Mouse (Mus musculus) spleen, postnatal 4 days (tissue): ENCODE data around the gene Spata25.
"Not testable (repeated sequence)": the region's sequence is repeated elsewhere in the genome, so short reads cannot be mapped to it uniquely, and the experiment has no call there.

Experiments
- DNase-seq, 2 experiments: peaks; one replicate each; pipeline ENCODE4 v3.0.0; 2022; ENCODE audit warnings: low spot score in 2 of 2

Spata25 gene

DNA sequence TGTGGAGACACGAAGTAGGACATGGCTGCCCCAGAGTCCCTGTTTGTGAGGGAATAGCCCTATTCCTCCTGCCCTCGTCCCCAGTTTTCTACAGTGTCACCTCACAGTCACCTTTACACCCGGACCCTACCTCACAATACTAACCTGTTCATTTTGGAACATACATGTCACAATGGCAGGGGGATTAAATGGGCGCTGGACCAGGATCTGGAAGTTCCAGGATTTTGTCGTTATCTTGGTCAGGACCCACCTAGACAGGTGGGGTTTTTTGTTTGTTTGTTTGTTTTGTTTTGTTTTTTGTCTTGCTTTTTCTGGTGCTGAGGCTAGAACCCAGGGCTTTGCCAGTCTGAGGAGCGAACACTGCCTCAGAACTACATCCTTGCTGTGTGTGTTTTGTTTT, at the start of gene Spata25:
Spata25 (minus strand) TSS at position 101 of the 400 bp plus-strand sequence.
- DNase-seq: no peak

- not testable (repeated sequence) for DNase-seq
Measured at GRCm38 (mm10) chr2:164877376-164878215, 49.3 kb upstream of the Spata25 start.

DNA sequence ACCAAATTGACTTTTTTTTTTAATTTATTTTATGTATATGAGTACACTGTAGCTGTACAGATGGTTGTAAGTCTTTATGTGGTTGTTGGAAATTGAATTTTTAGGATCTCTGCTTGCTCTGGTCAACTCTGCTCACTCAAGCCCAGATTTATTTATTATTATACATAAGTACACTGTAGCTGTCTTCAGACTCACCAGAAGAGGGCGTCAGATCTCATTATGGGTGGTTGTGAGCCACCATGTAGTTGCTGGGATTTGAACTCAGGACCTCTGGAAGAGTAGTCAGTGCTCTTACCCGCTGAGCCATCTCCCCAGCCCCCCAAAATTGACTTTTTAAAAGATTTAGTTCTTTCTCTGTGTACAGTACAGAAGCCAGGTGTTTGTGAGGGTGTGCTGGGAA, 47.3 kb upstream of the Spata25 start:
- DNase-seq: not testable (repeated sequence)

- no peak for DNase-seq
Measured at GRCm38 (mm10) chr2:164874239-164874769, 46.0 kb upstream of the Spata25 start.

- DNase-seq: no peak
Measured at GRCm38 (mm10) chr2:164873621-164874020, 45.3 kb upstream of the Spata25 start.

GRCm38 (mm10) chr2:164871602-164872303, 43.4 kb upstream of the Spata25 start:
- DNase-seq: no peak

DNA sequence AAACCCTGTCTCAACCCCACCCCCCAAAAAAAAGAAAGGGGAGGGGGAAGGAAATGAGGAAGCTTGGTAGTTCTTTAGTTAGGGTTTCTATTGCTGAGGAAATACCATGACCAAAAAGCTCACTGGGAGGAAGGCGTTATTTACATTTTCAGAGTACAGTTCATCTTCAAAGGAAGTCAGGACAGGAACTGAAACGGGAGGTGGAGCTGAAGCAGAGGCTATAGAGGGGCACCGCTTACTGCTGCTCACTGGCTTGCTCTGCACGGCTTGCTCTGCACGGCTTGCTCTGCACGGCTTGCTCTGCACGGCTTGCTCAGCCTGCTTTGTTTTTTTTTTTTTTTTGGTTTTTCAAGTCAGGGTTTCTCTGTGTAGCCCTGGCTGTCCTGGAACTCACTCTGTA, 40.2 kb upstream of the Spata25 start:
- DNase-seq: no peak

DNA sequence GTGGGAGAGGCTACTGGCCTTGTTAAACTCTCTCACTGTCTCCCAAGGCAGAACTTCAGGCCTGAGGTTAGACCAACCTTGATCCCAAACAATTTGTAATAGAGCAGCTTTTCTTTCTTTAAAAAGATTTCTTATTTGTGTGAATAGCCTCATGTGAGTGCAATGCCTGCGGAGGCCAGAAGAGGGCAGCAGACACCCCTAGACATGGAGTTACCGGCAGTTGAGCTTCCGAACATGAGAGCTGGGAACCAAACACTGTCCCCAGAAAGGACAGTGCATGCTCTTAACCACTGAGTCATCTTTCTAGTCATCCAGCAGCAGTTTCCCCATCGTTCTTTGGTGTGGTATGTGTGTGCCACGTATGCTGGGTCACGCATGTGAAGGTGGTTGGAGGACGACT, 39.2 kb upstream of the Spata25 start:
- DNase-seq: peak in 1 of 2 experiments; percentile 68

- DNase-seq: no peak
Measured at GRCm38 (mm10) chr2:164866741-164867551, 38.6 kb upstream of the Spata25 start.

GRCm38 (mm10) chr2:164864593-164864992, 36.3 kb upstream of the Spata25 start:
- DNase-seq: no peak

DNA sequence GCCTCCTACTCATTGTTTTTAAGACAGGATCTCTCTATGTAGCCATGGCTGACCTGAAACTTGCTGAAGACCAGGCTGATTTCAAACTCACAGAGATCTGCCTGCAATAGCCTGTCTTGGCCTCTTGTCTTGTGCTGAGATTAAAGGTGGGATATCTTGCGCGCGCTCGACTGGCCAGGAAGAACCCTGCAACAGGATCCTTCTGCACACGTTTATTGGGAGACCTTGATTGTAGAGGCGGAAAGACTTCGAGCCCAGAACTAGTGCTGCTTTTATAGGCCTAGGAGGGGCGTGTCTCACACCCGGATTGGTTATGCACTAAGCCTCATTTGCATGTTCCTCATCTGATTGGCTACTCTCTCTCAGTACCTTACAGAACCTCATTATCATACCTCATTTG, 35.1 kb upstream of the Spata25 start:
- not testable (repeated sequence) for DNase-seq

DNA sequence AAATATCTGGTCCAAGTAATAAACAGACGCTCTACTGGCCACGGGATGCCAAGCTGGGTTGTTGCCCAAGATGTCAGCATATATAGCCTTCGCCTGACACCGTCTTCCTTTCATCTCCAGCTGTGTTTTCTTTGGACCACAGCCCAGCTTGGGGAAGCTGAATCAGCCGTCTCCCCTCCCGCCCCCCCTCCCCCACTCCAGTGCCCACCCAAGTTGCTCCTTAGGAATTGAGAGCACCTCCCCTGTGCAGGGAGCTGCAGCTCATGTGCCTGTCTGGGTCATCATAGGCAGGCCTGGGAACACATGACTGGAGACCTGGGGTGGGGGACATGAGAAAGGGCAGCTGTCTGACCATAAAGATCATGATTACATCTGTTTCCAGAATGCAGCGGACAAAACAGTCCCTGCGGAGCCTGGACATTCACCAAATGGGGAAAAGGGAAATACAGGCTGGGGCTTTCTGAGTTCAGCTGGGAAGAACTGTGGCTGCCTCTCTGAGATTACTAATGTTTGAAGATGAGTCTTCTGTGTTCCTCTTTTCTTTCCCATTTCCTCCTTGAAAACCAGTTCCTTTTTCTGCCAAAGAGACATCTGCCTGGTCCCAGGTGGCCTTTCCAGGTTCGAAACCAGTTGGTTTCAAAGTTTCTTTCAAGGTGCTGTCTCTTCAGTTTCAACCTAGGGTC, 34.0 kb upstream of the Spata25 start:
- DNase-seq: no peak

DNA sequence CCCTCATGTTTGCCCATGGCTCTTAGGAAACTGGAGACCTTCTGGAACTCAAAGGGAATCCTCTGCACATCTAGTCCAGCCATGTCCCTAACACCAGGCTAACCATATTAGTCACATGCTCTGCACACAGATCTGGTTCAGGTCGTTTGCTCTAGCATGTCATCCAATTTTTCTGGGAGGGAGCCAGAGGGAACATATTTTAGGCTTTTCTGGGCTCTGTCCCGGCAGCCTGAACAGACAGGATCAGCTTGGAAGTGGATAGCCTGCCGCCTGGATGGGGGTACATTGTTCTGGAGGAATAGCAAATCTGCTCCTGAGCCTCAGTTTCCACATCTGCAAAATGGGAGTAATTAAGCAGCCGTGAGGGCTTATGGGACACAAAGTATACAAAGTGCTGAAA, 32.8 kb upstream of the Spata25 start:
- no peak for DNase-seq

DNA sequence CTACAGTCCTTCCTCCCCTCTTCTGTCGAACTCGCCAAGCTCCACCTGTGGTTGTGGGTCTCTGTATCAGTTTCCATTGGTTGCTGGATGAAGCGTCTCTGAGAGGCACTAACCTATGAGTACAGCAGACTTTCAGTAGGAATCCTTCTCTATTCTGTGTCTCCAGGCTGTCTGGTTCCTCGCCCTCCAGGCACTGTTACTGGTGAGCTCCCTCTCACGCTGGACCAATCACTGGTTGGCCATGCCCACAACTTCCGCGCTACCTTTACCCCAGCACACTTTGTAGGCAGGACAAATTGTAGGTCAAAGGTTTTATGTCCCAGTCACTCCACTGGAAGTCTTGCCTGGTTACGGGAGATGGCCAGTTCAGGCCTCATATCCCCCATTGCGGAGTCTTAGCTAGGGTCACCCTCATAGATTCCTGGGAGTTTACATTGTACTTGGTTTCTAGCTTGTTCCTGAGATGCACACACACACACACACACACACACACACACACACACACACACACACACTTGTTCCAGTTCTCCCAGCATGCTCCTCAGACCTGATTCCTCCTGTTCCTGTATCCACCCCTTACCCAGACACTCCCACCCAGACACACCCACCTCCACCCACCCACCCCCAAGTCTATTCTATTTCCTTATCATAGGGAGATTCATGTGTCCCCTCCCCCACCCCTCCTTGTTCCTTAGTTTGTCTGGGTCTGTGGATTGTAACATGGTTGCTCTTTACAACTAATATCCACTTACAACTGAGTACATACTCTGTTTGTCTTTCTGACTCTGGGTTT, 31.5 kb upstream of the Spata25 start:
- no peak for DNase-seq

GRCm38 (mm10) chr2:164859155-164859554, 30.8 kb upstream of the Spata25 start:
- DNase-seq: no peak

- no peak for DNase-seq
Measured at GRCm38 (mm10) chr2:164857842-164858553, 29.7 kb upstream of the Spata25 start.

- no peak for DNase-seq
Measured at GRCm38 (mm10) chr2:164857101-164857821, 28.9 kb upstream of the Spata25 start, which contains the start of gene Pltp. TSS of gene Pltp (minus strand) at chr2:164857711.

GRCm38 (mm10) chr2:164856309-164857100, 28.2 kb upstream of the Spata25 start:
- DNase-seq: no peak
